Mouse (Mus musculus) kidney, postnatal 10 days (tissue): ENCODE data around the gene Herc3.
"Not testable (repeated sequence)": the region's sequence is repeated elsewhere in the genome, so short reads cannot be mapped to it uniquely, and the experiment has no call there.

Source experiments
- DNase-seq: peaks from one replicate; pipeline ENCODE4 v3.0.0; 2021; ENCODE audit warnings: mixed read lengths

Herc3 gene

DNA sequence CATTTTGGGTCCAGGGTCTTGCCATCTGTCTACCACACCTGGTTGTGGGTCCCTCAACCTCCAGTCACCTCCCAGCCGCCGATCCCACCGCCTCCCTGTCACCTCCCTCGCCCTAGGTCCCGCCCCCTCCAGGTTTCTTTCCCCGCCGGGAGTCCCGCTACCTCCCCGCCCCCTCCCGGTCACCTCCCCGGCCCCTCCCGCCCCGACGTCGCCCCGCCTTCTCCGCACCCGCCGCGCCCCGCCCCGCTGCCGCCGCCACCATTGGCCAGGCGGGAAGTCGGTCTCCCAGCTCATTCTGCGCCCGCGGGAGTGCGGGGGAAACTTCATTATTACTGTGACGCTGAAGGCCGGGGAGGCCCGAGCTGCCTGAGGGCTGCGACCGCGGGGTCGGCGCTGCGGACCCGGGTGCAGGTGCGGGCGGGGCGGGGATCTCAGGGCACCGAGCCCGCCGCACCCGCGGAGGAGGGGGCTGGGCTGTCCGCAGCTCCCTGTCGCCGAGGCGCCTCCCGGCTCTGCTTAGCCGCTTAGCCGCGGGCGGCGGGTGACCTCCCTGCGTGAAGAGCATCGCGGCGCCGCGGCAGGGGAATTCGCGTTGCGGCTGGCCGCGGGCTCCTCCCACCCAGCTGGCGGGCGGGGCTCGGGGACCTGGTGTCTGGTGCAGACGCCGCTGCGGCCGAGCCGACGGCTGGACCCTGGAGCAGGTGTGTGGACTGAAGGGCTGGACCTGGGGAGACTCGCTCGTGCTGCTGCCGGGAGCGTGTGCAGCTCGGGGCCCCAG lies at the start of gene Herc3:
Herc3 (plus strand) TSS at position 234 of the 778 bp plus-strand sequence.
- DNase-seq: peak; percentile 92

DNA sequence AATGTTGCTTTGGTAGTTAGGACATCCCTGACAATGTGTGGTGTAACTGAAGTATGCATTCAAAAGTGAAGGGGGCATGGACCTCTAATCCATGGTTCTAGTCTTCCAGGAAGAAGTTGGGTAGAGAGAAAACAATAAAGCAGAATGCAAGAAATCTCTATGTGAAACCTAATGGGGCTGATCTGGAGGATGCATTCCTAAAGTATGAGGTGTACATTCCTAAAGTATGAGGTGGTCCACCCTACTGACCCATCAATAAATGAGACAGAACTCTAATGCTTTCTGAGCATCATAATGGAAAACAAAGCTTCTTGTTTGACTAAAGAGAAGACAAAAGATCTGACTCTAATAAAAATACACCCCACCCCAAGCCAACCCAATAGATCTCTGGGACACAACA lies 29.9 kb upstream of the Herc3 start:
- DNase-seq: no peak

DNA sequence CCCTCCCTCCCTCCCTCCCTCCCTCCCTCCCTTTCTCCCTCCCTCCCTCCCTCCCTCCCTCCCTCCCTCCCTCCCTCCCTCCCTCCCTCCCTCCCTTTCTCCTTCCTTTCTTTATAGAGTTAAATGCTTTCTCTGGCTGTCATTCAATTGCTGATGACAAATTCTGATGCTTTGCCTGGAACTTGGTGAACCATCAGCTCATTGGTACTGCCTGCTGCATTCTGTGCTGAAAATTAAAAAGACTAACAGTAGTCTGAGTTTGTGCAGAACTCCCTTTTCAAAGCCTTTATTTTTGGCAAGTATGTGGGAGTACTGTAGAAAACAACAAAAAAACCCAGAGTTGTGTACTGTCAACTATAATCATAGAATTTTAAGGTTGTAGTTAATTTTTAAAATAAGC lies 16.9 kb upstream of the Herc3 start:
- DNase-seq: no peak

GRCm38 (mm10) chr6:58817037-58817436 lies 14.2 kb upstream of the Herc3 start:
- not testable (repeated sequence) for DNase-seq

DNA sequence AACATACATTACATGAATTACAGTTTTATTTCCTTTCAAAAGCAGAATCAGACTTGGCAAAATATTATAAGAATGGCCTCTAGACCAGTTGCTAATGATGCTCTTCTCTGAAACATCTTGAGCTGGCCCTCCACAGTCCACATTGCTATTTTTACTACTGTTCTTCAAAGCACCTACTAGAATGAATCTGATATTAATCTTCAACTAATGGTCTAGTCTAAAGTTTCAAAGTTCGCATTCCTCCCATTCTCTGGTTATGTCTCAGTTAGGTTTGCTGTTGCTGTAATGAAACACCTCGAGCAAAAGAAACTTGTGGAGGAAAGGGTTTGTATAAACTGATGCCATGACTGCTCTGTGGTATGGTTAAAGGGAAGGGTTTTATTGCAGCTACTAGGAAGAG lies 5.6 kb upstream of the Herc3 start:
- no peak for DNase-seq

GRCm38 (mm10) chr6:58826089-58826488 lies 5.2 kb upstream of the Herc3 start:
- no peak for DNase-seq

DNA sequence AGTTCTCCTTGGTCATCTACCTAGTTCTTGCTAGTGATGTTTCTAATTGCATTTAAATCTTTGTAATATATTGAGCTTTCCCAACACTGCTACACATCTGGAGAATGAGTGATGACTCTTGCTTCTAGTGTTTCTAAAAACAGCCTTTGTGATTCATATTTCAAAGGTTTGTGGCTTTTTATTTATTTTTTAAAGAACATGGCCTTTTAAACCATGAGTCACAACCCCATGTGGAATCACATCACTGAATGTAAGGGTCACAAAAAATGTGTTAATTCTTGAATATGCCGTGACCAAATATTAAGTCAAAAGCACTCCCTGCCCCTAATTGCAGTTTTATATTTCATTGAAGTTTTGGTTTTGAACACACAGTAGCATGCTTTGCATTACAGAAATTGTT lies 2.7 kb upstream of the Herc3 start:
- no peak for DNase-seq

- DNase-seq: no peak
Measured at GRCm38 (mm10) chr6:58830840-58831231, 429 bp upstream of the Herc3 start.

- DNase-seq: peak; percentile 30
Measured at GRCm38 (mm10) chr6:58832591-58833018, 1.3 kb downstream of the Herc3 start.

GRCm38 (mm10) chr6:58834470-58834869 lies 3.2 kb downstream of the Herc3 start:
- DNase-seq: no peak

- no peak for DNase-seq
Measured at GRCm38 (mm10) chr6:58835591-58835990, 4.3 kb downstream of the Herc3 start.

- no peak for DNase-seq
Measured at GRCm38 (mm10) chr6:58836476-58836875, 5.2 kb downstream of the Herc3 start.

DNA sequence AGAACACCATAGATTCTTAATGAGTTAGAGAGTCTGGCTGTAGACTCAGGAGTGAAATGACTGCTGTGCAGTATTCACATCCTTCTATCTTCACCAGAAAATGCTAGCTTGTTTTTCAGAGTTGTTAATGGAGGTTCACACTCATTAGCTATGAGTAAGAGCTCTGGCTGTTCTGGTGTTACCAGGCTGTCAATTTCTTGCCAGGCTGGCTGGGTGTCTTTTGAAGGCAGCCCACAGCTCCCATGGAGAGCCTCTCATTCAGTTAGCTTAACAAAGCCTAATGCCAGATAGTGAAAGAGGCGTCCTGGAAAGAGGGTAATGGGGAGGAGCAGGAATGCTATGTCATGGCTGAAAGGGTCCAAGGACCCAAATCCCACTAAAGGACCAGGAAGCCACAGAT lies 6.7 kb downstream of the Herc3 start:
- DNase-seq: no peak

GRCm38 (mm10) chr6:58841208-58841607 lies 9.9 kb downstream of the Herc3 start:
- no peak for DNase-seq

GRCm38 (mm10) chr6:58842186-58842585 lies 10.9 kb downstream of the Herc3 start:
- no peak for DNase-seq

DNA sequence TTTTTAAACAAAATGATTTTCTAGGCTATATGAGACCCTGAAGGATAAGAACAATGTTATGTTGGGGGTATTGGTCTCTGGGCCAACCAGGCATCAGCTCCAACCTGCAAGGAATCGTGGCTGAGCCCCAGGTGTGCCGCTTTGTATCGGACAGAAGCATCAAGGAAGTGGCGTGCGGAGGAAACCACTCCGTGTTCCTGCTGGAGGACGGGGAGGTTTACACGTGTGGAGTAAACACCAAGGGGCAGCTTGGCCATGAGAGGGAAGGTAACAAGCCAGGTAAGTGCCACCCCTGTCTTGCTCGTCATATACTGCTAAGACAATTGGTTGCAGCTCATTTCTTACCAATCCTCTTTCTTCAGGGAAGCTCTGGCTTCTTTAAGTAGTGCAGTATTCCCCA lies 12.3 kb downstream of the Herc3 start:
- no peak for DNase-seq

GRCm38 (mm10) chr6:58844188-58844822 lies 13.0 kb downstream of the Herc3 start:
- DNase-seq: no peak

- no peak for DNase-seq
Measured at GRCm38 (mm10) chr6:58846850-58847692, 15.8 kb downstream of the Herc3 start.

- peak; percentile 19 for DNase-seq
Measured at GRCm38 (mm10) chr6:58847836-58848235, 16.6 kb downstream of the Herc3 start.

GRCm38 (mm10) chr6:58849356-58849755 lies 18.1 kb downstream of the Herc3 start:
- no peak for DNase-seq

DNA sequence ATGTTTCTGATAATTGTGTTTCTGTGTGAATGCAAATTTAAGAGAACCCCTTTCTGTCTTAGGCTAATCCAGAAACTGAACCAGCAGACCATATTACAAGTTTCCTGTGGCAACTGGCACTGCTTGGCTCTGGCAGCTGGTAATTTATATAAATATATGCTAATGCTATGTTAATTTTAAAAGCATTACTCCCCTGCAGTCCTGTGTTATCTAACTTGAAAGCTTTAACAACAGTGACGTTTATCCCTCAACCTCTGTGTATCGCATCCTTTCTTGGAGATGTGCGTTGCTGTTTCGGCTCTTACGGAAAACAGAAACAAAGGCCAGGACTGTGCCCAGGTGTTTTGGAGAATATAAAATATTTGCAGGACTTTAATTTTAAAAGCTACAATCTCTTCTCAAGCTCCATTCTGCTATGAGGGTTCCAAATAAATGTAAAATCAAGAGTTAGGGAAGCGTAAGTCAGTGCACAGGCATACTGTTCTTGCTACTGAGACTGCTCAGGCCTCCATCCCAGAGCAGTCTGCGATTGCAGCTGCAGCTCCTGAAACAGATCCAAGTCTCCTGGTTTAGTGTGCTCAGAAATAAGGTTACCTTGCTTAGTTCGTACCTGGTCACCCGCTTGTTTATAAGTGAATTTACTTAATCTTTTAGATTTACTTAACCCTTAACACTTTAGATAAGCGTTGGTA lies 24.6 kb downstream of the Herc3 start:
- no peak for DNase-seq

DNA sequence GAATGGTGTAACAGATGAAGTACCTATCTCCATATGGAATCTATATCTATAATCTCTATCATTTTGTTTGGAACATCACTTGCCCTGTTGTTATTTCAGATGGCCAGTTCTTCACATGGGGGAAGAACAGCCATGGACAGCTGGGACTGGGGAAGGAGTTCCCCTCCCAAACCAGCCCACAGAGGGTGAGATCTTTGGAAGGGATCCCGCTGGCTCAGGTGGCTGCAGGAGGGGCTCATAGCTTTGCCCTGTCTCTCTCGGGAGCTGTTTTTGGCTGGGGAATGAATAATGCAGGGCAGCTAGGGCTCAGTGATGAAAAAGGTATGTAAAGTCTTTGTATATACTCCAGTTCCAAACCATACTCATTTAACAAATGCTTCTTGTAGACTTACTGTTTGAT lies 25.2 kb downstream of the Herc3 start:
- no peak for DNase-seq

GRCm38 (mm10) chr6:58859517-58859916 lies 28.3 kb downstream of the Herc3 start:
- no peak for DNase-seq
